Mouse (Mus musculus) small intestine, adult 2 months (tissue): ENCODE measurements around the gene Tmprss5.

ENCODE experiments used
- CTCF ChIP-seq: fragments of 200-500 bp; IDR thresholded peaks from 2 replicates; pipeline ENCODE4 v1.5.1; 2012; ENCODE audit warnings: low read depth, mild to moderate bottlenecking, control low read depth, inconsistent platforms, low read length, moderate library complexity, mixed read lengths; ENCODE audit not compliant: insufficient replicate concordance, insufficient read length; ENCODE audit errors: extremely low read depth
- POLR2A ChIP-seq: fragments of 200-500 bp; IDR thresholded peaks from 2 replicates; pipeline ENCODE4 v1.6.1; 2012; ENCODE audit warnings: low read depth, mild to moderate bottlenecking, control low read depth, inconsistent platforms, low read length, moderate library complexity

- TF ChIP-seq POLR2A = no peak
- no peak for TF ChIP-seq CTCF
Measured at GRCm38 (mm10) chr9:49087317-49087716, 6.3 kb downstream of the Tmprss5 start.
